Mouse (Mus musculus): ENCODE results near the gene Nav1.

DNA sequence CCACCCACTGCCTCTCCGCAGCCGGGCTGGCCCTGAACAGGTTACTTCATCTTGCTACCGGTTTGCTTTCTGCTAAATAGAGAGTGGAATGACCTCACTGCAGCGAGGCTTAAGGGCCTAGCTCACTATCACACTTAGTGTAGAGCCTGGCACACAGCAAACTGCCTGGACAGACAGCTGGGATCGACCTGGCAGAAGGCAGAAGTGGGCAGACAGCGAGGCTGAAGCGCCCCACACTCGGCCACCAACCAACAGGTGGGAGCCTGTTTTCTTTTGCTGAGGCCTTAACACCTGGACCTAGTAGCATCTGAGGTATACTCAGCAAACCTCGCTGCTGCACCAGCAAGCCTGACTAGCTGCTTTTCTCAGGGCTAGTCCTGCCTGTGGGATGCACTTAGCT lies 65.0 kb downstream of the Nav1 start:
- no peak for TF ChIP-seq POLR2A (IDR thresholded peaks at IDR 0.05; ENCODE audit: insufficient read depth, low read depth, low read length)
- TF ChIP-seq CTCF (IDR thresholded peaks at IDR 0.05; ENCODE audit: insufficient read depth, low read depth, low read length), result no peak
